Mouse (Mus musculus): ENCODE data around the gene Ankrd52.
"Not testable (repeated sequence)": the region's sequence is repeated elsewhere in the genome, so short reads cannot be mapped to it uniquely, and the experiment has no call there.

Ankrd52 gene

DNA sequence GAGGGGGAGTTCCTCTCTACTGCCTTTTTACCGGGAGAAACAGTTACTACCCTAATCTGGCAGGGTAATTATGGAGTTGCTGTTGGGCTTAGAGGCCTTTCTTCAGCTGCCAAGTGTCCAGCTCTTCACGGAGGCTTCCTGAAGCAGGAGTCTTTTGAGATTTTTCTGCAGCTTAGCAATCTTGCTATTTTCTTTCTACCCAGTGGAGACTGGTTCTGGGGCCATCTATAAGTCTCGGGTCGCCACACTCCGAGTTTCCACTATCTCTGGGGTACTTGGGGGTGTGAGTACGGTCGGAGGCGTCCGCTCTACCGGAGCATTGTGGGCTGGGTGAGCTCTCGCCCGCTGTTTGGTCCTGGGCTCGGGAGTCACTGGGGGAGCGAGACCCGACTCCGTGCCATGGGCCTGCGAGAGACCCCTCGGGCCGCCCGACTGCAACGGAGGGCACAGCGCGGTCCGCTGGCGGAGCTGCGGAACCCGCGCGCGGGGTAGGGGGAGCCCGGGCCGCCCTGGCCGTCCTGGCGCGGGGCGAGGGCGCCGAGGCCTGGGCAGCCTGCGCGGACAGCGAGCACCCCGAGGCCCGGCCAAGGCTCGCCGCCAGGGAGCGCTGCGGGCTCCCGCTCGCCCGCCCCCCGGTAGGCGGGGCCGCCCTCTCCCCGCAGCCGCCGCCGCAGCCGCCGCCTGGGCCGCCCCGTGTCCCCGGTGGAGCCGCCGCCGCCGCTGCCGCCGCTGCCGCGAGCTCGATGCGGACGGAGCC lies at the start of gene Ankrd52:
Gene Ankrd52 (plus strand): TSS at position 661 of the 757 bp plus-strand sequence.
- peak; percentile 72 to 90 for DNase-seq (ENCODE audit: low spot score in 2 of 2)

DNA sequence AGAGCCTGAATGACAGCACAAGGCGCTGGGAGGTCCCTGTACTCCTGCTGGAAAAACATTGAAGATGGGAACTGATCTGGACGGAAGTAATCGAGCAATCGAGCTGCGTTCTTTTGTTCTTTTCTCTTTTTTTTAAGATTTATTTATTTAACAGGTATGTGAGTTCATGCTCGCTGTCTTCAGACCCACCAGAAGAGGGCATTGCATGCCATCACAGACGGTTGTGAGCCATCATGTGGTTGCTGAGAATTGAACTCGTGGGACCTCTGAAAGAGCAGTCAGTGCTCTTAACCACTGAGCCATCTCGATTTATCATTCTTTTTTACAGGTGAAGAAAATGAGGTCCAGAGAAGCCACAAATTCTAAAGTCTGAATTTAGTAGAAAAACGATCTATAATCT lies 49.3 kb upstream of the Ankrd52 start:
- DNase-seq (ENCODE audit: low spot score in 2 of 2), result no peak

DNA sequence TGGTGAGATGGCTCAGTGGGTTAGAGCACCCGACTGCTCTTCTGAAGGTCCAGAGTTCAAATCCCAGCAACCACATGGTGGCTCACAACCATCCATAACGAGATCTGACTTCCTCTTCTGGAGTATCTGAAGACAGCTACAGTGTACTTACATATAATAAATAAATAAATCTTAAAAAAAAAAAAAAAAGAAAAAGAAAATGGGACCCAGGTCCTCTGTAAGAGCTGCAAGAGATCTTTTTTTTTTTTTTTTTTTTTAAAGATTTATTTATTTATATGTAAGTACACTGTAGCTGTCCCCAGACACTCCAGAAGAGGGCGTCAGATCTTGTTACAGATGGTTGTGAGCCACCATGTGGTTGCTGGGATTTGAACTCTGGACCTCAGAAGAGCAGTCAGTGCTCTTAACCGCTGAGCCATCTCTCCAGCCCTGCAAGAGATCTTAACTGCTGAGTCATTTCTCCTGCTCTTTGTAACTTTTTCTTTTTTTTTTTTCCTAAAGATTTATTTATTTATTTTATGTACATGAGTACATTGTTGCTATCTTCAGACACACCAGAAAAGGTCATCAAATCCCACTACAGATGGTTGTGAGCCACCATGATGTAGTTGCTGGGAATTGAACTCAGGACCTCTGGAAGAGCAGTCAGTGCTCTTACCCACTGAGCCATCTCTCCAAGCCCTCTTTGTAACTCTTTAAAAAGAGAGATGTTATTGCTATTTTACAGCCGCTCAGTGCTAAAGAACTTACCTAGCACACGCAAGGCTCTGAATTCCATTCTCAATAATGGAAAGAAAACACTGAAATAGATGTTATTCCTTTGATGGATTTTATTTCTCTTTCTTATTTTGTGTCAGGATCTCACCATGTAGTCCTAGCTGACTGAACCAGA lies 44.3 kb upstream of the Ankrd52 start:
- DNase-seq (ENCODE audit: low spot score in 2 of 2), result not testable (repeated sequence)

DNA sequence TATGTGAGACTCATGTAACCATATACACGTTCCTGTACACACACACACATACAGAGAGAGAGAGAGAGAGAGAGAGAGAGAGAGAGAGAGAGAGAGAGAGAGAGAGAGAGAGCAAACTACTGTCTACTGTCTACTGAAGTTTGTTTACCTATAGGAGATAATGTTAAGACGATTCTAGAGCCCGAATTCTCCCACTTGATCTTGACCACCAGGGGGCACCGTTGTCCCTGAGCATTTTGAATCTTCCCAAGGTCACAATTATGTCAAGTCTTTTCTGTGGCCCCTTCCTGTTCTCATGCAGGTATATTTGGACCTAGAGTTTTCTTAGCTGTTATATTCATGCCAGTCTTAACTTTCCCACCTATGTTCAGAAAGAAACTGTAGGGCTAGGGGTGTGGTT lies 41.3 kb upstream of the Ankrd52 start:
- DNase-seq (ENCODE audit: low spot score in 2 of 2), result peak in 1 of 2 experiments; percentile 64

DNA sequence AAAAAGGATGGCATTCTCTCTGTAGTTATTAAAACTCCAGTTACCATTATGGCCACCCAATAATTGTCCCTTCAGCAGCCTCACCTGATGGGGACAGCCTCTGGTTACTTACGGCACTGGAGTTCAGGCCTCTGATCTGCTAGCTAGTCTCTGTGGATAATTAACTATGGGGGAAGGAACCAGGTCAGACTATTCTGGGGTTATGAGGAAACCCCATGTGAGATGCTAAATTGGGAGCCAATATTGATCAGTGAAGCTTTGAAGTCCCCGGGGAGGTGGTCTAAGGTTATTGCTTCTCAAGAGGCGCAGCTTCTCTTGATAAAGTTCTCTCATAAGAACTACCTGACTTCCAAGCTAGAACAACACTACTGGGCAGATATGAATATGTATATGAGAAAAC lies 40.7 kb upstream of the Ankrd52 start:
- DNase-seq (ENCODE audit: low spot score in 2 of 2), result no peak

DNA sequence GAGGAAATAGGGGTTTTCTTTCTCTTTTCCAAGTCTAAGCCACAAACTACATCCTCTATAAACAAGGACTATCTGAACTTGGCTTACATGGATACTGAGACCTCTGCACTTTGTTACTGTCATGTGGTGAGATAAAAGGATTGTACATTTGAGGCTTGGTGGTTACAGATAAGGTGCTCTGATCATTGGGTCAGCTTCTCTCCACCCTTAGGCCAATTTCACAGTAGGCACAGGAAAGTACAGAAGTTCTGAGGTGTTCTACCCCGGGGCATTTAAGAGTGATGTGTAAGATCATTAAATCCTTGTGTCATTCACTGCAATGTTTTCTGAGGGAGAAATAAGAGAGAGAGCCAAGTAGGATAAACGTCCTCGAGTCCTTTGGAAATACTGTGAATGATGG lies 40.3 kb upstream of the Ankrd52 start:
- DNase-seq (ENCODE audit: low spot score in 2 of 2), result no peak

DNA sequence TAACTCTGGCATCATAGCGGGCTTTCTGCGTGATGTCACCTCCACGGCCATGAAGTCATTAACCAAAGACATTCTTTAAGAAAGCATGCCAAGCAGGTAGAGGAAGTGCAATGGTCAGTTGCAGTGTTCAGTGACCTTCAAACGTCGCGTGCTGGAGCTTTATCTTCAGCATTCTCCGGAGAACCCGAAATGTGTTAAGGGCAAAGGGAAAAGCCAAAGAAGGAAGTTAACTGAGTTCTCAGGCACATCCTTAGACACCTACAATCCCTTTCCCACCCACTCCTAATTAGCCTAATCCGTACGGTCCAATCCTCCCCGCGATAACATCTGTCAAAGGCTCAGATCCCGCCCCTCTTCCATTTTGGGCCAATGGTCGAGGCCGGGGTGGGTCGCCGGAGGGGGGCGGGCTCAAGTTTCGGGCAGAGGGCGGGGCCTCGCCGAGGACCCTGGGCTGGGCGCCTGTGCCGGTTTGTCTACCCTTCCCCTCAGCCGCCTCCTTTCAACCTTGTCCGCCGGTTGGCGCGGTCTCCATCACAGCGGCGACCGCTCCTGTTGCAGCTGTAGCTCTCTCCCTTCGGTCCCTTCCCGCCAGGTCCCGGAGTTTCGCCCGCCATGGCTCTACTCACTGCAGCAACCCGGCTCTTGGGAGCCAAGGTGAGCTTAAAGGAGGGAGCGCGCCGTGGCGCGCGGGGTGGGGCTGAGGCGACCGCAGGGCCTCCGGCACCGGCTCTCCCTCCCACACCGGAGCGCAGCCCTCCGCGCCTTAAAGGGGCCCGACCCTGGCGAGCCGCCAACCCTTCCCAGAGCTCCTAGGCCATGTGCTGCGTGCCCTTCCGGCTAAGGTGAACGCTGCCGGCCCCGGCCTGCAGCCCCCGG lies 39.4 kb upstream of the Ankrd52 start, which contains the start of gene Cs:
Gene Cs (plus strand): TSS at position 429 of the 876 bp plus-strand sequence.
- DNase-seq (ENCODE audit: low spot score in 2 of 2), result peak; percentile 94 to 97

DNA sequence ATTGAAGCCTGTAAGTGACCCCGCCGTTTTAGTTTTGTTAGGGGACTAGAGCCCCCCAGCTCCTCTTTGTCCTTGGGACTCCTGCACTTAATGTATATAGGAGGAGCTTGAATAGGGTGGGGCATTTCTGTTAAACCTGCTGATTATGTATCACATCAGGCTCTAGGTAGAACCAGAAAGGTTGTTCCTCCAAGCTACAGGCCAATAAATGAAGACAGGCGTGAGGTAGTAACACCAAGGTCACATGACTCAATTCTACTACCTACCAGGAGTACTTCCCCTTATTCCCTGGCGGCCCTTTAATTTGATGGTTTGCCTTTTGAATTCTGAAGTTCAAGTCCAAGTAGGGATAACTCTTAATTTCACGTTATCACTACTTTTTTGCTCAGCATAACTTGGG lies 38.5 kb upstream of the Ankrd52 start:
- no peak for DNase-seq (ENCODE audit: low spot score in 2 of 2)

DNA sequence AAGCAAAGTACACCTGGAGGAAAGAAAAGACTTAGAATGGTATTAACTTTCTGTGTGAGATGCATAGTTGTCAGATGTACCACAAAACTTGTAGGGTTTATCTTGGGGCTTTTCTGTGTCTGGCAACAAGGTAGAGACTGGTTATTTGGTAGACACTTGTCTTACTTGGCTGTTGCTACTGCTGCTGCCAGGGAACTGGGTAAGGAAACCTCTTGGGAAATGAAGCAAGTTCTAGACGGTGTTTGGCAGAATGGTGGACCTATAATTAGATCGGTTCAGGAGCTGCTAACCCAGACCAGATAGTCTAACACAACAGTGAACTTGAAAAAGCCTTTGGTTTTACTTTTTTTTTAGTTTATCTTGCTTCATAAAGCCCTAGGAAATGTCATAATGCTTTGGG lies 38.0 kb upstream of the Ankrd52 start:
- no peak for DNase-seq (ENCODE audit: low spot score in 2 of 2)

DNA sequence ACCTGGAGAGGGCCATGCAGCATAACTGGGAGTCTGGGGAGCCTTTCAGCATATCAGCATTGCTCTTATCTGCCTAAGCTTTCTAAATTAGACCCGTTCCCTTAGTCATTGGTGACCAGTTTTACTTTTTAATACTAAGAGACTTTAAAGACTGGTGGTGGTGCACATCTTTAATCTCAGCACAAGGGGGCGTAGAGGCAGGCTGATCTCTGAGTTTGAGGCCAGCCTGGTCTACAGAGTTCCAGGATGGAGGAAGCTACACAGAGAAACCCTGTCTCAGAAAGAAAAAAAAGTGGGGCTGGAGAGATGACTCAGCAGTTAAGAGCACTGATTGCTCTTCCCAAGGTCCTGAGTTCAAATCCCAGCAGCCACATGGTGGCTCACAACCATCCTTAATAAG lies 36.7 kb upstream of the Ankrd52 start:
- no peak for DNase-seq (ENCODE audit: low spot score in 2 of 2)

DNA sequence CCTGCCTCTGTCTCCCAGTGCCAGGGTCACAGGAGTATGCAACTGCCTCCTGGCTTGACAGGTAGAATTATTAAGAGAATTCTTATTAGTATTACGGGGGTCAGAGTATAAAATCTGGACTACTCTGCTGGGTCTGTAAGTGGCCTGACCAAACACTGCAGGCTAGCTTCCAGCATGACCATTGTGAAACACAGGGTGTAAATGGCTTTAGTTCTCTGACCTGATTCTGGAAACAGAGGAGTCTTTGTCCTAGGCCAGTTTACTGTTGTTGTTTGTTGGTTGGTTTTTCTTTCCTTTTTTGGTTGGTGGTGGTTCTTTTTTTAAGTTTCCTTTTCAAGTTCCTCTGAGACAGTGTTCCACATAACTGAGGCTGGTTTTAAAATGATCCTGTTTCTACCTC lies 33.5 kb upstream of the Ankrd52 start:
- no peak for DNase-seq (ENCODE audit: low spot score in 2 of 2)

DNA sequence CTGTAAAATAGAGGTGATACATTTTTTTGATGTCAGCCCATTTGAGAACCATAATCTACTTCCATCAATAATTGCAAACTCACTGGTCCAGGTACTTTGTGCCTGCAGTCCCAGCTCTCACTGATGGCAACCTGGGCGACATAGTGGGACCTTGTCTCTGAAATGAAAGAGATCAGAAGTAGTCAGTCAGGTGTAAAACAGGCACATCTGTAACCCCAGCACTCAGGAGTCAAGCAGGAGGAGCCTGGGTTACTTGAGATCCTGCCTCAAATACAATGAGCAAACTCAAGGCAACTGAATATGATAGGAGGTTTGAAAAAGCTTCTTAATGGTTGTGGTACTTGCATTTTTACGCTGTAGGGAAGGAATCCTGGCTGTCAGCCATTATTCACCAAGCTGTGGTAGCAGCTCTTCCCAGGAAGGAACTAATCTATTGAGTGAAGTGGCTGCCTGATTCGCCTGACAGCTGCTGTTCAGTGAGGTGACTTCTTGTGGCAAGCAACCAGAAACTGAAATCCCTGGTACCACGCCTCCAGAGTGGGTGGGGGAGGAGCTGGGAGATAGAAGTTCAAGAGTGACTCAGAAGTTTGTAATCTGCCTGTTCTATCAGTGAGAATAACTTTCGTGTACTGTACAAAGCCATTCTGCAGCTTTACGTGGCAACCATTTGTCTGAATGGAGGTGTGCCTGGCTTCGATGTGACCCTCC lies 32.2 kb upstream of the Ankrd52 start:
- DNase-seq (ENCODE audit: low spot score in 2 of 2), result peak in 1 of 2 experiments; percentile 27

DNA sequence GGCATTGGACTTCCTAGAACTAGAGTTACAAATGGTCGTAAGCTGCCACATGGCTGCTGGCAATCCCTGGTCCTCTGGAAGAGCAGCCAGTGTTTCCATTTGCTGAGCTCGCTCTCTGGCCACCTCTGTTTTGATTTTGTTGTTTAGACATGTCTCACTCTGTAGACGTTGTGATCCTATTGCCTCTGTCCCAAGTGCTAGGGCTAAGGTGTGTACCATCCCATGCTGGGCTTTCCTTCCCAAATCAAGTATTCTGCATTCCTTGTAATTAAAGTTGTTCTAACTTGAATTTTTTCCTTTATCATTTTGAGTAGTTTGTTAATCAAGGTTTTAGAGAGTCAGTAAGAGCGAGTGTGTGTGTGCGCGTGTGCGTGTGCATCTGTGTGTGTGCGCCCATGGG lies 29.4 kb upstream of the Ankrd52 start:
- no peak for DNase-seq (ENCODE audit: low spot score in 2 of 2)

DNA sequence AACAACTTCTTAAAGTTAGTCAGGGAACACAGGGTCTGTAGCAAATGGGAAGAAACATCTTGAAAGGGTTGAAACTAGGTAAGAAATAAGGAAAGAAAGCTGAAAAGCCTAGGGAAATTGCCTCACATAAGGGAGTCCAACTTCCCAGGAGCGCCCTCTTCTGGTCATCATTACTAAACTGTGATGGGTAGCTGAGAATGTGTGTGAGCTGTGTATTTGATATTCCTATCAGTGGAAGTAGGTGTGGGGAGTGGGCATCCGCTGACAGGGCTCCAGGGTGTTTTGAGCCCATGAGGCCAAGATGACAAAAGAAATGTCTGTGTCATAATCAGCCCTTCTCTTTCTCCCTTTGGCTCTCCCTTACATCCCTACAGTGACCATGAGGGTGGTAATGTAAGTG lies 18.1 kb upstream of the Ankrd52 start:
- DNase-seq (ENCODE audit: low spot score in 2 of 2), result peak in 1 of 2 experiments; percentile 45

DNA sequence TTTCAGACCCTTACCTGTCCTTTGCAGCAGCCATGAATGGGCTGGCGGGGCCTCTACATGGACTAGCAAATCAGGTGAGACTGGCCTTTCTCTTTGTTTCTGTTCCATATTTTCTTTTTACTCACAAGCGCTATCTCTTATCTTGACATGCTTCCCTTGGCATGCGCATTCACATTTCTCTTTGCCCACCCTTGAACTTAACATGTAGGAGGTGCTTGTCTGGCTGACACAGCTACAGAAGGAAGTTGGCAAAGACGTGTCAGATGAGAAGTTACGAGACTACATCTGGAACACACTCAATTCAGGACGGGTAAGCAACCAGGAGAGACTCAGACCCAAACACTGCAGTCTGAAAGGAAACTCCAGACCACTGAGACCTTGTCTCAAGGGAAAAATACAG lies 17.7 kb upstream of the Ankrd52 start:
- no peak for DNase-seq (ENCODE audit: low spot score in 2 of 2)

DNA sequence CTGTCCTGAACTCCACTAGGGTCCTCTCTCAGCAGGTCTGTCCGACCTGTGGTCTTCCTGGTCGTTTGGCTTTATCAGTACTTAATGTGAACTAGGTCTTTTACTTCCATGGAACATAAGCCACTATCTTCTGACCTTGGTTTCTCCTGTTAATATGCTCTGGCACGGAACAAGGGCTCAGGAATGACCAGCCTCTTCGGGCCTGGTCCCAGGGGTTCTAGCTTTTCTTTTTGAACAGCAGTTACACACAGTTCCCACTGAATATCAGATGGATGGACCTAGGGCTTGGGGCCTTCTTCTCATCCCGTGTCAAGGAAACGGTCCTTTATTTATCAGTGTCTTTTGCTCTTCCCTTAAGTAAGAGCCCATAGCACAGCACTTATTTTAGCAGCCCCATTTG lies 15.1 kb upstream of the Ankrd52 start:
- DNase-seq (ENCODE audit: low spot score in 2 of 2), result no peak

DNA sequence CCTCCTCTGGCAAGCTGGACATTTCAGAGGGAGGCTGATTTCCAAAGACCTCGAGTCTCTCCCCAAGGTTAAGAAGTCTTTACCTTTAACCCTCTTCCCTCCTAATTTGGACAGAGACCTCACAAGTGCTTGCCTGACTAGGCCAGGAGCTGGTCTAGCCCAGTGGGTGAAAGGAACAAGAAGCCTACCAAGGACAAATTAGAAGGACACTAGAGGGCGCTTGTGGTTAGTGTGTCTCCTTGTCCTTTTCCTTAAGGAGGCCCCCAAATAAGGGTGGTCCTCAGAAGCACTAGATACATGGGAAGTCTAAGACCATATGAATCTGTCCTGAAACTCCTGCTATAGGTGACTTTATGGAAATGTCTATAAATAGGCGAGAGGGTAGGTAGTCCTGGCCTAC lies 14.3 kb upstream of the Ankrd52 start:
- no peak for DNase-seq (ENCODE audit: low spot score in 2 of 2)

DNA sequence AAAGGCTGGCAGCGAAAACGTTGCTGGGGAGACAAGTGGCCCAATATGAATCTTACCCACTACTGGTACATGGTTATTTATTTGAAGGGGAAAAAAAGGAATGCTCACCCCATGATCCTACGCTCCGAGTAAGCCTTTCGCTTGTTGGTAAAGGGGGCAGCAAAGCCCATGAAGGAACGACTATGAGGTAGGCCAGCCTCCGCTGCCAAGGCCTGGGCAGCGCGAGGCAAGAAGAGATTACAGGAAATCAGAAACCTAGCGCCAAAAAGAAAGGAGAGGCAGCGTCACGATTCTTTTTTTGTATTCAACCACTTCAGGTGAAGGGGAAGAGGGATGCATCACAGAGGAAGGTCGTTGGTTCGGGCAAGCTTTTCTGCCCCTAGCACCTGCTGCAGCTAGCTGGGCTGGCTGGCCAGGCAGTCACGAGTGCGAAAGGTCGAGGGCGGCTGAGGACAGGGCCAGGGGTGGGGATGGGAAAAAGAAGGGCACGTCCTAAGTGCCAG lies 9.0 kb upstream of the Ankrd52 start:
- DNase-seq (ENCODE audit: low spot score in 2 of 2), result no peak

DNA sequence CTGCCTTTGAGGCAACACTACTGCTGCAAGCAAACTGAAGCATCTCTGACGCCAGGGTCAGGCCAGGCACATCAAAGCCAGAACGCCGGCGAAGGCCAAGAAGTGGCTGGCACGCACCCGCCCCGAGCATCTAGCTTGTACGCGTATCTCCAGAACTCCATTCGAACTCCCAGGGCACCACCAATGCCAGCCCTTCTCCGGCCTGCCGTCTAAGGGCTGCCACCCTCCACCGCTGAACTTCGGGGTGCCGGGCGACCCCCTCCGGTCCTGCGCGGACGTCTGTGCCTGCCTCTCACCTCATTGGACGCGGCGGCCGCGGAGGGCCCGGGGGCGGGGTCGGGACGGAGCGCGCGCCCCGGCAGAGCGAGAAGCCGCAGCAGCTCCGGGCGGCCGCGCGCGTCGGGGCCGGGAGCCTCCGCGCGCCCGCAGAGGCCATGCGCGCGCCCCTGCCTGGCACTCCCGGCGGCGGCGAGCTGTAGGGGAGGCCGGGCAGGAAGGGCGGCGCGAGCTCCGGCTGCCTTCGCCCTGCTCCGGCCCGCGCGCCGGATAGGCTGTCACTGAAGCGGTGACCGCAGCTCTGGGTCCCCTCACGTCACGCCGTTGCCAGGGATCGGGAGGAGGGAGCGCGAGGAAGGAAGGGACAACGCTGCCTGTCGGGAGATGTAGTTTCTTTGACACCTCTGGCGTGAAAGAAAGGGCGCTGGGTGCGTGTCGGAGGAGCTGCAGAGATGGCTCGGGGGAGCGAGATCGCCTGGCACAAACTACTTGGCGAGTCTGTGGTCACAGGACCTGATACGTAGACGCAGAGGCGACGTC lies 8.3 kb upstream of the Ankrd52 start, which contains the start of gene Coq10a:
Gene Coq10a (minus strand): TSS at position 596 of the 816 bp plus-strand sequence.
- DNase-seq (ENCODE audit: low spot score in 2 of 2), result peak; percentile 79 to 88

DNA sequence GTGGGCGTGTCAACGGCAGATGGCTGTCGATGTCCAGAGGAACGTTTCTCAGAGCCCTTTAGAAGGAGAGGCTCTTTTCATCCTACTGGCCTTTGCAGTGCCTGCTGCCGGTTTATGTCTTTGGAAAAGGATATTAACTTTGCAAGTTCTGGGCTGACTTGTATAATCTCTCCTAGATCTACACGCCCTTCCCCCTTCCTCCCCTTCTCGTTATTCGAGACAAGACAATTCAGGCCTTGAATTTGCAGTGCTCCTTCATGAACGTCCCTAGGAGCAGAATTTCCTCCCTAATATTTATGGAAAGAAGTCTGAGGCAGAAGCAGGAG lies 7.7 kb upstream of the Ankrd52 start:
- no peak for DNase-seq (ENCODE audit: low spot score in 2 of 2)

Data from cerebellum, postnatal 4 days (tissue).